Mouse (Mus musculus) cortical plate, adult 2 months (tissue): Measurements from ENCODE around the gene Rpl5.

ENCODE experiments used
- CTCF ChIP-seq: fragments of 200-500 bp; IDR thresholded peaks from 2 replicates; pipeline ENCODE4 v1.5.1; 2011; ENCODE audit warnings: mild to moderate bottlenecking, control low read depth, low read length; ENCODE audit not compliant: insufficient read depth; ENCODE audit errors: extremely low read depth
- POLR2A ChIP-seq: fragments of 200-500 bp; IDR thresholded peaks from 2 replicates; pipeline ENCODE4 v1.6.1; 2011; ENCODE audit warnings: mild to moderate bottlenecking, low read length, control low read depth; ENCODE audit not compliant: insufficient read depth; ENCODE audit errors: extremely low read depth

- TF ChIP-seq POLR2A = no peak
- no peak for TF ChIP-seq CTCF
Observed at GRCm38 (mm10) chr5:107947548-107947947, 47.2 kb downstream of the Rpl5 start.
